Mouse (Mus musculus) gastrocnemius, adult 18-20 months (tissue): ENCODE measurements around the gene Spata6. TPM values are rescaled to one million over a fixed set of nuclear protein-coding genes. Genes with fewer than 3 reads are reported as not detected.
A peak's percentile ranks its signal among the peaks of the same experiment; 100 is the strongest.

Source experiments
- DNase-seq: peaks from one replicate; pipeline ENCODE4 v3.0.0; 2021; ENCODE audit warnings: low spot score
- long read RNA-seq, 2 experiments: library from polyadenylated mRNA; stranded (forward); transcript quantifications; one replicate each; pipeline ENCODE4 v2.0.0; 2021
- total RNA-seq, 2 experiments: library from RNA; stranded (reverse); gene quantifications; 2 replicates each; pipeline ENCODE4 v1.2.3; 2021

Gene Spata6
- total RNA-seq, result 1 to 10 TPM; 2.5 to 3.5 TPM
- long read RNA-seq, experiment 1, partial matches to known transcripts, result 0 of 2 reads
- long read RNA-seq, experiment 1, other reads (novel, unspliced or antisense), result 1 of 2 reads
- long read RNA-seq, experiment 2, partial matches to known transcripts, result 0 of 3 reads
- long read RNA-seq, experiment 2, other reads (novel, unspliced or antisense), result 1 of 3 reads

- peak; percentile 86 for DNase-seq
These were observed at the start of gene Spata6 for GRCm38 (mm10) chr4:111719776-111720661. Gene Spata6 (plus strand): TSS chr4:111719984.

GRCm38 (mm10) chr4:111670566-111671421, 49.0 kb upstream of the Spata6 start:
- no peak for DNase-seq

- DNase-seq, result no peak
These were observed 48.3 kb upstream of the Spata6 start for GRCm38 (mm10) chr4:111671440-111671839.

GRCm38 (mm10) chr4:111673904-111674303, 45.9 kb upstream of the Spata6 start:
- no peak for DNase-seq

GRCm38 (mm10) chr4:111681926-111682325, 37.9 kb upstream of the Spata6 start:
- no peak for DNase-seq

GRCm38 (mm10) chr4:111682793-111683192, 37.0 kb upstream of the Spata6 start:
- DNase-seq, result no peak

GRCm38 (mm10) chr4:111683843-111684242, 35.9 kb upstream of the Spata6 start:
- DNase-seq, result no peak

- DNase-seq, result no peak
These were observed 33.8 kb upstream of the Spata6 start for GRCm38 (mm10) chr4:111685951-111686350.

- peak; percentile 36 for DNase-seq
These were observed 32.8 kb upstream of the Spata6 start for GRCm38 (mm10) chr4:111686951-111687350.

- DNase-seq, result peak; percentile 68
These were observed 32.2 kb upstream of the Spata6 start for GRCm38 (mm10) chr4:111687613-111688012.

GRCm38 (mm10) chr4:111691057-111691543, 28.7 kb upstream of the Spata6 start:
- DNase-seq, result no peak

GRCm38 (mm10) chr4:111701381-111701780, 18.4 kb upstream of the Spata6 start:
- DNase-seq, result no peak

- no peak for DNase-seq
These were observed 15.7 kb upstream of the Spata6 start for GRCm38 (mm10) chr4:111704126-111704525.

GRCm38 (mm10) chr4:111704975-111705374, 14.8 kb upstream of the Spata6 start:
- no peak for DNase-seq

- DNase-seq, result peak; percentile 2
These were observed 488 bp upstream of the Spata6 start for GRCm38 (mm10) chr4:111719296-111719695.

- DNase-seq, result no peak
These were observed 849 bp downstream of the Spata6 start for GRCm38 (mm10) chr4:111720662-111721003.

GRCm38 (mm10) chr4:111721121-111721840, 1.5 kb downstream of the Spata6 start:
- DNase-seq, result no peak

GRCm38 (mm10) chr4:111737551-111737950, 17.8 kb downstream of the Spata6 start:
- DNase-seq, result no peak

GRCm38 (mm10) chr4:111780533-111780932, 60.7 kb downstream of the Spata6 start:
- no peak for DNase-seq

- no peak for DNase-seq
These were observed 80.1 kb downstream of the Spata6 start for GRCm38 (mm10) chr4:111799892-111800291.

- DNase-seq, result no peak
These were observed 83.4 kb downstream of the Spata6 start for GRCm38 (mm10) chr4:111803164-111803563.
